Mouse (Mus musculus) heart, embryonic 16.5 days (tissue): ENCODE data around the gene Zc3h18. TPM values are rescaled to one million over a fixed set of nuclear protein-coding genes. Genes with fewer than 3 reads are reported as not detected.
A peak's percentile ranks its signal among the peaks of the same experiment; 100 is the strongest.

Experiments used
- ATAC-seq: fragments of 200-750 bp; cut with Nextera tagmentation; replicated peaks from 2 replicates; pipeline ENCODE4 v1.8.0; 2017; ENCODE audit warnings: moderate number of reproducible peaks; ENCODE audit not compliant: insufficient read depth, low FRiP score; ENCODE audit errors: extremely low read depth
- H3K27ac ChIP-seq: fragments of 300-500 bp; sonication (generic); 2 replicates; pipeline ENCODE4 v1.5.1; 2014; ENCODE audit warnings: mild to moderate bottlenecking, low read length, control low read depth, moderate library complexity
- H3K27me3 ChIP-seq: fragments of 300-500 bp; sonication (generic); 2 replicates; pipeline ENCODE4 v1.6.1; 2014; ENCODE audit warnings: low read length, mixed read lengths; ENCODE audit not compliant: control insufficient read depth, insufficient read depth
- H3K36me3 ChIP-seq: fragments of 300-500 bp; sonication (generic); 2 replicates; pipeline ENCODE4 v1.6.1; 2014; ENCODE audit not compliant: control insufficient read depth, insufficient read depth
- H3K4me1 ChIP-seq: fragments of 300-500 bp; sonication (generic); 2 replicates; pipeline ENCODE4 v1.6.1; 2014; ENCODE audit warnings: low read length, mixed read lengths; ENCODE audit not compliant: control insufficient read depth, insufficient read depth
- H3K4me2 ChIP-seq: fragments of 300-500 bp; sonication (generic); 2 replicates; pipeline ENCODE4 v1.6.1; 2014; ENCODE audit warnings: low read depth, mild to moderate bottlenecking, control low read depth, low read length
- H3K4me3 ChIP-seq: fragments of 300-500 bp; sonication (generic); 2 replicates; pipeline ENCODE4 v1.5.1; 2014; ENCODE audit warnings: mild to moderate bottlenecking, control low read depth, low read length
- H3K9ac ChIP-seq: fragments of 300-500 bp; sonication (generic); 2 replicates; pipeline ENCODE4 v1.6.1; 2014; ENCODE audit warnings: low read length, control low read depth
- H3K9me3 ChIP-seq: fragments of 300-500 bp; sonication (generic); replicated peaks from 2 replicates; pipeline ENCODE4 v1.6.1; 2016; ENCODE audit warnings: low read length; ENCODE audit not compliant: control insufficient read depth
- WGBS: fragments of 180-500 bp; shearing (Covaris S2); extraction: QIAGEN DNeasy Blood & Tissue Kit; methylation state at CpG from one replicate; pipeline ENCODE4 v1.1.7; 2014; 5-methylcytosine and 5-hydroxymethylcytosine counted together
- polyA plus RNA-seq: library from polyadenylated mRNA; unstranded; fragments of >200 nt; fragmentation: Nextera tagmentation; extraction: Ambion mirVana; gene quantifications from 2 replicates; pipeline ENCODE4 v1.2.1, GENCODE M21; 2015

The Zc3h18 gene
- polyA plus RNA-seq, 1 experiment from 2014 or later, result 28.7 TPM

DNA sequence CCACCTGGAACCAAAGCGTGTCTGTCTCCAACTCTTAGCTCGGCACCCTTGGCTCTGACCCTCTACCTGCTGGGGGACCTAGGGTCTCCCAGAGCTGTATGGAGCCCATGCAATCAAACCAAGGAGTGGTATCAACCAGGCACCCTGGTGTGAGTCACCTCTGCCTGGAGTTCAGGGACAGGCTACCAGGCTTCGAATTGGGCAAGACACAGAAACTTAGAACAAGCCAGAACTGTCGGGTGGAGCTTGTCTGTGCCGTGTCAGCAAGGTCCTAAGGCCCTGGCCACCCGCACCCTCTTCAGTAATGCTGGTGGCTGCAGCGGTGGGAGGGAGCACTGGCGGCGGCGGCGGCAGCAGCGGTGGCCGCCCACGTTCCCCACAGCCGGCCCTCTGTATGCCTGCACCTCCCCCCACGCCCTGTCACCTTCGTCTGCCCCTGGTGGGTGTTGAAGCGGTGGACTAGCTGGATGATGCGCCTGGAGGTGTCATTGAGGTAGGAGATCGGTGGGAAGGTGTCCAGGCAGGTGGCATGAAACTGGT, 60.2 kb downstream of the Zc3h18 start:
- no peak for ATAC-seq
- Histone ChIP-seq H3K4me1 (peaks cover 13% of the 10 kb centered on the region), H3K9me3 (peaks cover 3% of the 10 kb centered on the region), H3K36me3 (peaks cover 19% of the 10 kb centered on the region), H3K27me3 (no peaks in the 10 kb centered on the region), H3K27ac (no peak overlapping the region), H3K4me2 (no peak overlapping the region), H3K9ac (no peak overlapping the region; the same call in 1 of the 2 replicates), H3K4me3 (no peak overlapping the region)
- WGBS, result 73% methylated on average over 20 of the region's 20 CpGs

DNA sequence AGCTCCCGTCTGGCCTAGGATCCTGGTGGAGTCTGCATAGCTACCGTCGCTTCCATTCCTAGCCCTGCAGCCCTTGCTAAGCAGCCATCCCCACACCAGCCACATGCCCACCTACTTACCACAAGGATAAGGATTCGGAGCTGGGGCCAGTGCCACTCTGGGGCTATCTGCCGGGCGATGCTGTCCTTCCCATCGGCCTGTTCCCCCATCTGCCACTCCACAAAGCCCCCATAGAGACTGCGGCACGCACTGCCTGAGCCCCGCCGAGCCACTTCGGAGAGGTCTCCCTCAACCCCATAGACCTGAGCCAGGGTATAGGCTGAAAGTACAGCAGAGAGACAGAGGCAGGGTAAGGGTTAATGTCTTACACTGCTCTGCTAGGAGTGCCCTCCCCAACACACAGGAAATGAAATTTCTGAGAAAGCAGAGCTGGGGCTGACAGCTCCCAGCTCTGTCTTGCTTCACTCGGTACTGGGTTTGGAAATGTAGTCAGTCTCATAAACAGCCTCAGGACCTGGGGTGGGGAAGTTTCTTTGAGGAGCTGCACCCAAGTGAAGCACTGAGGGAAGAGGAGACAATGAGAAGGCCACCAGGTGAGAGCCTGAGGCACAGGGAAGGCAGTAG, 61.4 kb downstream of the Zc3h18 start:
- H3K9ac ChIP-seq, result peak overlapping the region; percentile 38
- WGBS, result 86% methylated on average over 13 of the region's 13 CpGs
- H3K4me2 ChIP-seq, result peak overlapping the region; percentile 46
- peak overlapping the region; percentile 59 for H3K27ac ChIP-seq
- no peaks in the 10 kb centered on the region for H3K27me3 ChIP-seq
- H3K36me3 ChIP-seq, result peaks cover 19% of the 10 kb centered on the region
- ATAC-seq, result no peak
- peak overlapping the region; percentile 18; the same call in 1 of the 2 replicates for H3K4me3 ChIP-seq
- peaks cover 13% of the 10 kb centered on the region for H3K4me1 ChIP-seq
- peaks cover 3% of the 10 kb centered on the region for H3K9me3 ChIP-seq

DNA sequence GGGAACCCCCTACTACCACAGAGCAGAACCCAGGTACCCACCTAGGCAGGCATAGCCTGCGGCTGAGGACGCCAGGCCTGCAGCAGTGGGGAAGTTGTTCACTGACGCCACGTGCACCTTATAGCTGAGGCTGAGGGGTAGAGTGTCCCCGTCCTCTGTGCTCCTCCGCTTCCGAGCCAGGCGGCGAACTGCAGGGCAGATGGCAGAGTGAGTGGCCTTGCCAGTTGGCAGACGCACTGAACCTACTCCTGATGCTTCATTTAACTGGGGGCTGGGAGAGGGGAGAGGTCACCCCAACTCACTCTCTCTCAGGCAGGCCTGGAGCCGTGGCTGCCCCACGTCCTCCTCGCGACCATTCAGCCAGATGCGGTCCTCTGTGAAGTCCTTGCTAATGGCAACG, 62.9 kb downstream of the Zc3h18 start:
- Histone ChIP-seq H3K4me2 (no peak overlapping the region), H3K9me3 (peaks cover 3% of the 10 kb centered on the region), H3K27me3 (no peaks in the 10 kb centered on the region), H3K4me3 (no peak overlapping the region), H3K9ac (no peak overlapping the region), H3K36me3 (peaks cover 19% of the 10 kb centered on the region), H3K27ac (no peak overlapping the region), H3K4me1 (peaks cover 11% of the 10 kb centered on the region)
- 93% methylated on average over 16 of the region's 16 CpGs for WGBS
- no peak for ATAC-seq

DNA sequence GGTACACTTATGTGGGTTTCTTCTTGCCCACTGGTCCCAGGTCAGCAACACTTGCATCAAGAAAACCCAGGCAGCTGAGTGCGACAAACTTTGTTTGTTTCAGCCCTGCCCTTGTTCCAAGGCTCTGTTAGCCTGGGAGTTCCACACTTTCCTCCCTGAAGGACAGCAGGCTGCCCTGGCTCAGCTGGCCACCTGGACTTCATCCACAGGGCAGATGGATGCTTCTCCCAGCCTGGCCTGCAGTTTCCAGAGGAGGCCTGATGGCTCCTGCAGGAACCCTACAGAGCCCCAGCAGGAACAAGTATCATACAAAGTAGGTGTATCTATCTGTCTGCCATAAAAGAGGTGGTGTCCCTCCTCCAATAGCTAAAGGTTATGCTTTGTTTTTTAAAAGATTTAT, 64.9 kb downstream of the Zc3h18 start:
- no peak for ATAC-seq
- Histone ChIP-seq H3K4me3 (no peak overlapping the region), H3K9me3 (no peaks in the 10 kb centered on the region), H3K27me3 (no peaks in the 10 kb centered on the region), H3K9ac (no peak overlapping the region), H3K27ac (no peak overlapping the region), H3K36me3 (peaks cover 7% of the 10 kb centered on the region; the same call in 1 of the 2 replicates), H3K4me1 (peaks cover 26% of the 10 kb centered on the region), H3K4me2 (no peak overlapping the region)
- WGBS, result 90% methylated on average over 1 of the region's 1 CpGs

DNA sequence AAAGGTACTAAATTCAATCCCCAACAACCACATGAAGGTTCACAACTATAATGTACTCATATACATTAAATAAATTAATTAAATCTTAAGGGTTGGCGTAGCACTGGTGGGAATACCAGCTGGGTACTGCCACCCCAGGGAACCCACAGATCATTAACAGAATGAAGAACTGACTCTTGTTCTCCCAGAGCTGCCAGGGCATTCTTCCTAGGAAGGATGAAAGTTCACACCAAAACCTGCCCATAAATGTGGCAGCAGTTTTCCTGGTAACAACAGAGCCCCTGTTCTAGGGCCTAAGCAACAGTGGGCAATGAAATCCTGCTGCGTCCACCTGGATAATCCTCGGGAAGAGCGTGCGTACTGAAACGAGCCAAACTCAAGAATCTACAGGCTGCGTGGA, 65.9 kb downstream of the Zc3h18 start:
- H3K4me1 ChIP-seq, result peaks cover 26% of the 10 kb centered on the region
- ATAC-seq, result no peak
- H3K27me3 ChIP-seq, result no peaks in the 10 kb centered on the region
- H3K27ac ChIP-seq, result peak overlapping the region; percentile 70; the same call in 1 of the 2 replicates
- peaks cover 2% of the 10 kb centered on the region; the same call in 1 of the 2 replicates for H3K36me3 ChIP-seq
- peak overlapping the region; percentile 85 for H3K9ac ChIP-seq
- peak overlapping the region; percentile 88 for H3K4me3 ChIP-seq
- H3K4me2 ChIP-seq, result peak overlapping the region; percentile 100
- H3K9me3 ChIP-seq, result no peaks in the 10 kb centered on the region
- WGBS, result 30% methylated on average over 7 of the region's 7 CpGs

DNA sequence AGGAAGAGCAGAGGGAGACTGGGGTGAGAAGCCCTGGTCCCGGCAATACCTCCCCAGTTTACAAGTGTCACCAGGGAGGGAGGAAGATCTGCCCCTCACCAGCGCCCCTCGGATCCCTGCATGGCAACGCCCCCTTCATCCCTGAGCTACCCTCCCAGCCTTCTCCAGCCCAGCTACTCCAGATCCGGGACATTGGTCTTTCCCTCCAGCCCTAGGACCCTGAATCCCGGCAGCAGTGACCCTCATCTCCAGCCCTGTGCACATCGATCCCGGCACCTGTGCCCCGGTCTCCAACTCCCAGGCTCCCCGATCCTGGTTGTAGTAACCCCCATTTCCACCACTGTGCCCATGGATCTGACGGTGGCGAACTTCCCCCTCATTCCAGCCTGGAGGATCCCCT, 66.4 kb downstream of the Zc3h18 start:
- 3% methylated on average over 12 of the region's 12 CpGs for WGBS
- Histone ChIP-seq H3K27ac (peak overlapping the region; percentile 70), H3K36me3 (no peaks in the 10 kb centered on the region; the same call in 1 of the 2 replicates), H3K9me3 (no peaks in the 10 kb centered on the region), H3K9ac (peak overlapping the region; percentile 85), H3K4me3 (peak overlapping the region; percentile 88), H3K27me3 (no peaks in the 10 kb centered on the region), H3K4me1 (peaks cover 26% of the 10 kb centered on the region), H3K4me2 (peak overlapping the region; percentile 100)
- ATAC-seq, result 0 out of 2 replicates have a peak, but pooled peaks have one; percentile 0

DNA sequence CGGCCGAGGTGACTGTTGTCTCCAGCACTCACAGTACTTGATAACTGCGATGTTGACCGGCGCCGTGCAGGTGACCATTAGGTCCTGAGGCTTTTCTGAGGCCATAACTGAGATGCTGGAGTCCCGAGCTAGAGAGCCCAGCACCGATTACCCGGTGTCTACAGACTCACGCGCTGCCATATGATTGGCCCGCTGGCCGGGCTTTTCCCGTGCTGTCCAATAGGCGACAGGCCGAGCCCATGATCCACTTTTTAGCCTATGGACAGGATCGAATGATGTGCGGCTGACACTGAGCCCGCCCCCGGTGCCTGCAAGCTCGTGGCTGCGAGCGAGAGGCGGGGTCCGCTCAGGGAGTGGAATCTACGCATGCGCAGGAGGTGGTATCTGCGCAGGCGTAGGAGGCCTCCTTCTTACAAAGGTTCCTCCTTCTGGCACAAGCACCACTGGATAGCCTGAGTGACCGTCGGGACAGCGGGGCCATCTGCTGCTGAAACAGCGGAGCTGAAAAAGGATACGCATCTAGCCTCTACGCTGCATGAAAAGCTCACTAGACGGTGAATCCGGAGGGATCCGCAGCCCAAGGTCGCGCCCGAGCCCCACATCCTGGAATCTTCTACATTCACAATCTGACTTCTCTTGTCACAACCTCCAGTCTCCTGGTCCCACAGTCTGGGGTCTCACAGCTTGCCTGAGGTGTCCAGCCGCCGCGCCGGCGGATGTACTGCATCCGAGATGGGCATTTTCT, 67.0 kb downstream of the Zc3h18 start, which contains the start of gene Mvd:
TSS of gene Mvd (minus strand) at position 161 of the 745 bp plus-strand sequence.
- H3K36me3 ChIP-seq, result no peaks in the 10 kb centered on the region; the same call in 1 of the 2 replicates
- under 1% methylated on average over 47 of the region's 47 CpGs for WGBS
- peaks cover 23% of the 10 kb centered on the region for H3K4me1 ChIP-seq

DNA sequence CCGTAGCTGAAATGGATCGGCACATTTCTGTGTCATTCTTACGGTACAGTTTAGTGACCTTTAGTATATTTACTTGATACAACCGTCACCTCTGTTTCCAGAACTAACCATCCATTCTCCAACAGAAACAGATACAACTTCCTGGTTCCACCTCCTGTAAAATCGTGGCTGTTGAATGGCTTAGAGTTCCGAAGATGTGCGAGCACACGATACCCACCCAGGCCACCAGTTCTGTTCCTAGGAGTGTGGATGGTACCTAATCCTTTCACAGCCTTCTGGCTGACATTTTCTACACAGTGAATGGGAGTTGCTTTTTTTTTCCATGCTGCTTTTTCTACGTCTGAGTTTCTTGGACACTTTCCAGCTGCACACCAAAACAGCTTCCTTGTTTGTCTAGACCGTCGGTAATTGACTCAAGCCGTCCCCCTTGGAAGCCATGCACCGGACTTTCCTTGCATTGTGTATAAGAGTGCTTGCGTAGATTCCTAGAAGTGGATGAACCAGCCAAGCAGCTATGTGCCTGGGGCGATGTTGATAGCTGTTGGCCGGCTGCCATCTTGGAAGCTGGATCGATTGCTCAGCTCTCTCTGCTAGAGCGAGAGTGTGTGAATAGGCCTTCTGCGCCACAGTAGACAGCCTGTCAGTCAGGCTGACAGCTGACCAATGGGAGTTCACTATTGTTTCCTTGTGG, 67.8 kb downstream of the Zc3h18 start:
- Histone ChIP-seq H3K4me1 (peaks cover 23% of the 10 kb centered on the region), H3K4me3 (peak overlapping the region; percentile 88), H3K9me3 (no peaks in the 10 kb centered on the region), H3K36me3 (no peaks in the 10 kb centered on the region; the same call in 1 of the 2 replicates), H3K27ac (peak overlapping the region; percentile 93), H3K4me2 (peak overlapping the region; percentile 66), H3K27me3 (no peaks in the 10 kb centered on the region), H3K9ac (peak overlapping the region; percentile 73)
- ATAC-seq, result peak; percentile 58
- 4% methylated on average over 19 of the region's 19 CpGs for WGBS

More for the DNA sequence above, 67.0 kb downstream of the Zc3h18 start, which contains the start of gene Mvd:
- Histone ChIP-seq H3K9me3 (no peaks in the 10 kb centered on the region), H3K27ac (peak within 1 kb of the TSS; percentile 93), H3K4me3 (peak within 1 kb of the TSS; percentile 88), H3K9ac (peak within 1 kb of the TSS; percentile 85), H3K4me2 (peak within 1 kb of the TSS; percentile 100), H3K27me3 (no peaks in the 10 kb centered on the region)
- ATAC-seq, result peak; percentile 94
